Mouse (Mus musculus) c-Kit-positive CD71-negative TER-119-negative erythroid progenitor cells, embryonic 14.5 days (primary cell): ENCODE measurements around the gene Pln.
A peak's percentile ranks its signal among the peaks of the same experiment; 100 is the strongest.

Experiments used
- DNase-seq: peaks from one replicate; pipeline ENCODE4 v3.0.0-alpha.2; 2013; ENCODE audit warnings: low read depth

The Pln gene

DNA sequence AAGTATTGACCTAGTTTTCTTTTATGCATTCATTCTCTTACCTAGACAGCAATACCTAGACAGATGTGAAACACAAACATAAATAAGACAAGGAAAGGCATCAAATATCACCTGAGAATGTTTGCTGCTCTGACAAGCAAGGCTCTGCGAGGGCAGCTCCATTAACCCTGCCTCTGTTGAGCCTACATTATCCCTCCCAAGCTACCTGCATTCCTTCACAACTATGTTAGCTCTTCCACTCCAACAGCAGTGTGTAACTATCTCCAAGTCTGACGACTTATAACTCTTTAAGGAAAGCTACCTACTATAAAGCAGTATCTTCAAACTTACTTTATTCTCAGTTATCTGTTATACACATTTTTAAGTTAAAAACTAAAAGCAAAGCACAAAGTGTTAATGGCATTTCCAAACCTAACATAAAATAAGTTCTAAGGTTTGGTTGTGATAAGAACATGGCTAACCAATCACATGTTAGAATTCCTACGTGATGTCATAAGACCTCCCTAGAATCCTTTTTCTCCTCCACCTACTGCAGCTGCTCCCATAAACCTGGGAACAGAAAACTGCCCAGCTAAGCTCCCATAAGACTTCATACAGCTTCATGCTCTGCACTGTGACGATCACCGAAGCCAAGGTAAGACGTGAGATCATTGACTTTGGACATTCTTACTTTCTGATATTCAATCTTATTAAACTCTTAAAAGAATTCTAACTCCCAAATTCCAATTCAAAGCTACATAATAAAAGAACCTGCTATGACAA, at the start of gene Pln:
TSS of gene Pln (plus strand) at position 506 of the 762 bp plus-strand sequence.
- no peak for DNase-seq

DNA sequence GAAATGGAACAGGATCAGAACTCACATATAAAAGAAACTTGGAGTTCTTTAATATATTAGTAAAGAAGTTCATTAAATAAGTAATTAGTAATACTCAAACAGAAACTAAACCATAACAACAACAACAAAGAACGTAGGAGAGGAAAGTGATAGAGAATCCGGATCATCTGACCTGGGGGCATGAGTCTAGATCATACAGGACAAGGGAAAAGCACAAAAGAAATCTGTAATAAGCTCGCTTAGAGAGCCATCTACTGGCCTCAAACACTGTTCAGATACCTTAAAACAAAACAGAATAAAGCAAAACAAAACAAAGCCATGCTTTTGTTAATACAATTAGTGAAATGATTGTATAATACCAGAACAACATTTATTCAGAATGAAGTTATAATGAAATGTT, 31.6 kb upstream of the Pln start:
- no peak for DNase-seq

DNA sequence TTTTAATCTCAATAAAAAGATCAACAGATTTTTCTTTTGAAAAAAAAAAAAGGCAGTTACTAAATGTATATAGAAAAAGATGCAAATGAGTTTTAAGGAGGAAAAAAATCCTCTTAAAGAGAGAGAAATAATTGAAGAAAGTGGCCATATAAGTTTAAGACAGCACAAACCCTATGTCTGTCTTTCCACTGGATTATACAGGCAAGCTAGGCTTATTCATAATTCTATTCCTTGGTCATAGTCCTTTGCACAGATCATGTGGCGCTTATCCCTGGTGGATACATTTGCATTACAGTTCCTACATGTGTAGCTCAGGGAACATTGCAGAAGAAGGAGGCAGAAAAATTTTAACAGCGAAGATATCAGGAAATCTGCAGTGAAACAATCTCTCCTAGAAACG, 30.8 kb upstream of the Pln start:
- DNase-seq: no peak

DNA sequence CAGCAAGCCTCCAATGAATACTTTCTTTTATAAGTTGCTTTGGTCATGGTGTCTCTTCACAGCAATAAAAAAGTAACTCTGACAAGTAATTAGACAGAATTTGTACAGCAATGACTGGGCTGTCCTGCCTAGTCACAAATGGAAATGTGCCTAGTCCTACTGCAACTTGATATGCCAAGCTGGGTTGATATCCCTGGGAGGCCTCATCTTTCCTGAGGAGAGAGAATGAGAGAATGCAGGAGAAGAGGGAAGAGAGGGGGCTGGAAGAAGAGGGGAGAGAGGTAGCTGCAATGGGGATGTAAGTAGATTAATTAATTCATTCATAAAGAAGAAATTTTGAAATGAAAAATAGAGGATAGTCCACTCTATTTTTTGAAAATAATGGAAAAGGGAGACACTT, 14.1 kb upstream of the Pln start:
- no peak for DNase-seq

DNA sequence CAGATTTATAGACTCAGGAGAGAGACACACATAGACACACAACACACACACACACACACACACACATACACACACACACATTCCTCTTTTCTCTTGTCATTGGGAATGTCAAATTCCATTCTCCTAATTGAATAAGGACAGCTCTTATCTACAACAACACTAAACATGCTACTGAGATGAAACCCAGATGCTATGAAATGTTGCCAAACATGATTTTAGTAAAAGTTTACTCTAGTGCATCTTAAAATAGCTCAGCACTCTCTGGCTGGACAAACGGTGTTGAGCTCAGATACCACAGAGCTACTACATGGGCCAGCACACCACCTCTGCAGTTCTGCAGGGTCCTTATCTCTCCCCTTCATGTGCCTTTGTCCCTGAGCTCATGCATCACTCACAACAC, 12.8 kb upstream of the Pln start:
- no peak for DNase-seq

DNA sequence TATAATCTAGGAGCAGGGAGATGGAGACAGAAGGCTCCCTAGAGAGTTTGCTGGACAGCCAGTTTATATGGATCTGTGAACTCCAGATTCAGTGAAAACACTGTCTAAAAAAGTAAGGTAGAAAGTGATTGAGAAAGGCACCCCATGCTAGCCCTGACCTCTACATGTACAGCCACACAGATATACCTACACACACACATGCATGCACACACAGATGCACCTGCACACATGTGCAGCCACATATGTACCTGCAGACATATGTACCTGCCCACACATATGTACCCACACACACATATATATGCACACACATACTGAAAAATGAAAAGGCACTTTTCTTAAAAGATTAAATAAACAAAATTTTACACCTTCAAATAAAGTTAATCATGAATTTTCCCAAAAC, 11.1 kb upstream of the Pln start:
- DNase-seq: no peak

DNA sequence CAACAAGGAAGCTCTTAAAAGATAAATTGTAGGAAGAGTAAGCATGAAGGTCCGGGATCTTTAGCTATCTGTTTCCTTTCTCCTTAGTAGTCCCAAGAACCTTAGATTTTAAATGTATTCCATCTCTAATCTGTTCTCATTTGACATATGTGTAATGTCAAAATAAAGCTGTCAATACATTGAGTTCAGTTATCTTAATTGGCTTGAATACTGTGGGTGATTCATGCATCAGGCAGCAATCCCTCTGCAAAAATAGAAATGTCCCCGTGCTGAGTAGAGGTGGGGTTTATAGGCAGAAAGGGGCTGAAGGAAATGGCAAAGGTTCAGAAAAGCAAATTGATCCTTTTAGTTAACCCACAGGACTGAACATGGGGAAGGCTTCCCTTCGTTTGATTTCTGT, 8.2 kb upstream of the Pln start:
- no peak for DNase-seq

DNA sequence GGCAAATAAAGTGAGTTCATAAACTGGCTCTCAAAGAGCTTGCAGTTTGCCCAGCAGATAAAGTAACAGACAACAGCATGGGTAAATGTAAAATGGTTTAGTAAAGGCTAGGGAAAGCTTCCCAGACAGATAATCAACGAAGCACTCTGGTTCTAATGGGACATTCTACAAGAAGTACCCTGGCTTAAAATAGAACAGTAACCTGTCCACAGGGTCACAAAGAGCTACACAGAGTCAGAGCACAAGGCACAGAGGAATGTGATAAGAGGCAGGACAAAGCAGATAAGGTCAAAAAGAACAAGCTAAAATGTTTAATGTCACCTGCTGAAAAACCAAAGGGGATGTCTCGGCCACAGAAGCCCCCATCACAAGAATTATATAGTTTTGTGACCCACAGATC, 4.7 kb upstream of the Pln start:
- DNase-seq: no peak

DNA sequence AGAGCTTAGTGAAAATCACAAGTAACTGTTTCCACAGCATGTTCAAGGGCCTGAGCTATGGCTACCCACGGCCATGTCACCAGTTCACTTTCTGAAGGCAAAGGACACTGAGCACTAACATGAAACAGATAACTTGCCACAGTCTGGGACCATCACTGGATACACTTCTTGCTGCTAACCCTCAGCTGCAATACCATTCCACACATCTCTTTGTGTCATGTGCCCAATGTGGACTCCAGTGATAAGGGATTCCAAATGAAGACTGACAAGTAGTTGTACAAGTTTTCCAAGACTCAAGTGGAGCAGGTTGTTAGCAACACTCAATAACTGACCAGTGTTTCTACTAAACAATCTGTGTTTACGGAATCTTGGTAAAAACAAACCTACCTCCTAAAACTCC, 2.2 kb upstream of the Pln start:
- no peak for DNase-seq

DNA sequence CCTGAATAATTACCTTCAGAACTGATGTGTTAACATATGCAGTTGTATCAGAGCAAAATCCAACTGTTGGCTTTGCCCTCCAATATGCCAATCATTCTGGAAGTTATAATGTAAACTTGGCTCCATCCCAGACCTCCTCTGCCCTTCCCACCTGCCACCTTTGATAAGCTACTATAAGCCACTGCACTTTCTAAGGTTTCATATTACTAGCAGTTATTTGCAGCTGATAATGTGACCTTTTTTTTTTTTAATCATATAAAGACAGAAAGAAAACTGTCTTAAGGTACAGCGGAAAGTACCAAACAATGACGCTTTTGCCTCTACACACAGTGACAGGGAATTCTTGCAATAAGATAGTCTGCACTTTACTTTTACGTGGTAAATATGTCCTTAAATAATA, 1.5 kb upstream of the Pln start:
- DNase-seq: no peak

DNA sequence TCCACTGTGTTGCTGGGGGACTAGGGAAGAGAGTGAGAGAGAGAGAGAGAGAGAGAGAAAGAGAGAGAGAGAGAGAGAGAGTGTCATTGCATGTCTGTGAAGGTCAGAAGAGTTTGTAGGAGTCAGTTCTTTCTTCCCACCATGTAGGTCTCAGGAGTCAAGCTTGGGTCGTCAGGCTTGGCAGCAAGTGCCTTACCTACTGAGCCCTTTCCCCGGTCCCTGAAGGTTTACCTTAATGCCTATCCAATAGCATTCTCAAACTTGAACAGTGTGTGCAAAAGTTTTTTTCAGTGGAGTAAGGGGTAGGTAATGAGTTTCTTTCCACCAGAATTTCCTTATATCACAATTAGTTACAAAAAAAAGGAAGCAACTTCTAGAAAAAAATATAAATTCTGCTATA, 1.6 kb downstream of the Pln start:
- DNase-seq: no peak

DNA sequence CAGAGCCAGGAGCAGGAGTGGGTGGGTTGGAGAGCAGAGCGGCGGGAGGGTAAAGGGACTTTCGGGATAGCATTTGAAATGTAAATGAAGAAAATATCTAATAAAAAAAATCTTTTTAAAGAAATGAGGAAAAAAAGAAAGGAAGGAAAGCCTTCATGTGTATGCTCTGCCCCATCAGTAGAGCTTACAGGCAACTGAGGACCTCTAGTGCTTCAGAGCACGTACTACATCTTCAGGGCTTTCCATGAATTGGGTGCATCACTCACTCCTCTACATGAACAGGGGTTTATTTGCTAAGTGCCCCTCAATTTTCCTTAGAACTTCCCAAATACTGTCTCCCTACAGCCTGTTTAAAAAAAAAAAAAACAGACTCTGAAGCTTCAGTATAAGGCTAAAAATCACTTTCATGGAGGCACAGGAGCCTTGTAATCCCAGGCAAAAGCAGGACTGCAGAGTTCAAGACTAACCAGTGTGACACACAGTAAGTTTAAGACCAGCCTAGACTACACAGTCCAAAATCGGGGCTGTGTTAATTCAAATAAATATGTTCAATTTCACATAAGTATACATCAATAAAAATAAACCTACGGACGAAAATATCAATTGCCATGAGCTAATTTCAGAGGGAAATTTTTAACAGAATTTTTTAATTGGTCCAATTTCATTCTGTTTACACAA, 4.0 kb downstream of the Pln start:
- DNase-seq: no peak

DNA sequence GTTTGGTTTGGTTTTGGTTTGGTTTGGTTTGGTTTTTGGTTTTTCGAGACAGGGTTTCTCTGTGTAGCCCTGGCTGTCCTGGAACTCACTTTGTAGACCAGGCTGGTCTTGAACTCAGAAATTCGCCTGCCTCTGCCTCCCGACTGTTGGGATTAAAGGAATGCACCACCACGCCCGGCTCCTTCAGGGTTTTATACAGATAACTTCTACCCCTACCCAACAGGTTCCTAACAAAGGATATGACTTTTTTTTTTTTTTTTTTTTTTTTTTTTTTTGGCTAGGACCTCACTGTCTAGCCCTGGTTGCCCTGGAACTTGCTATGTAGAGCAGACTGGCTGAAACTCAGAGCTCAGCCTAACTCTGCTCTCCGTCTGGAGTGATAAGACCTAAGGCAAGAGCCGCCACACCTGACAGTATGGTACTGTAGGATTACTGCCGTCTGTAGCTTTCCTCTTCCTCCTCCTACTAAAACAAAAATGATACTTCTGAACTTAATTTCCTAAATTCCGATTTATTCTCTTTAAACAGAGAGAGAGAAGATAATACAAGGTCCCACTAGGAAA, 4.8 kb downstream of the Pln start:
- no peak for DNase-seq

DNA sequence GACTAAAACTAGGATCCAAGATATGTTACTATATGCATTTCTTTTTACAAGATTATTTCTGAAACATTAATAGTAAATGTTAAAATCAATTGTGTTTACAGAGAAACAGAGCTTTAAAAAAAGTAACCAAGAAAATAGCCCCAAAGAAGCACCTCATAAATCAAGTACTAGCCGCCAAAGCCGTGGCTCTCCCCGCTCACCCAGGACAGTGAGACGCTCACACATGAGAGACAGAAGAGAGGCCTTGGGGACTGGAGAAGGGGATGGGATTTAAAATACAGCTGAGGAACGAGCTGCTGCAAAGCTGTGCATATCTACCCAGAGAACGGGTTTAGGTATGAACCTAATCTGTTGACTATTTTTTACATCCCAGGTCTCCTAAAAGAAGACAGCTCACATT, 5.9 kb downstream of the Pln start:
- DNase-seq: no peak

DNA sequence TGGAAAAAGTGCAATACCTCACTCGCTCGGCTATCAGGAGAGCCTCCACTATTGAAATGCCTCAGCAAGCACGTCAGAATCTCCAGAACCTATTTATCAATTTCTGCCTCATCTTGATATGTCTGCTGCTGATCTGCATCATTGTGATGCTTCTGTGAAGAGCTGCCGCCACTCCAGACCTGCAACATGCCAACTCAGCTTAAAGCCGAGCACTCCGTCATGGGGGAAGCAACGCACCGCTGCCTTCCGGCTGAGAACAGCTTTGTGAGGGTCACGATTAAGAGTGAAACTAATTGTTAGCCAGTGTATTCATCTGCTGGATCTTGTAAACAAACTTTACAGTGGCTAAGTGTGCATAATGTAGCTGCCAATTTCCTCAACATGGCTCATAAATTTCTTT, 6.4 kb downstream of the Pln start:
- no peak for DNase-seq

DNA sequence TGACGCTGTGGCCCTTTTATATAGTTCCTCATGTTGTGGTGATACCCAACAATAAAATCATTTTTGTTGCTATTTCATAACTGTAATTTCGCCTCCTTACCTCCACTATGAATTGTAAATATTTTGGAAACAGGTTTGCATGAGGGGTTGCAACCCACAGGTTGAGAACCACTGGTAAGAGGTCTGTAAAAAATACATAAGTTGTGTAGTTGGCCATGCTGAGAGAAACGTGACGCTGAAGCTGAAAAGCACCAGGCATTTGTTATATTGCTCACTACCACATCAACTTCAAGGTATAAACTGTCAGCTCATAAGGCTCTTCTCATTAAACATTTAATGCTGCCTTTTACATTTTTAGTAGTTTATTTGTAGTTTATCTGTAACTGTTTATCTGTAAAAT, 8.0 kb downstream of the Pln start:
- DNase-seq: no peak

DNA sequence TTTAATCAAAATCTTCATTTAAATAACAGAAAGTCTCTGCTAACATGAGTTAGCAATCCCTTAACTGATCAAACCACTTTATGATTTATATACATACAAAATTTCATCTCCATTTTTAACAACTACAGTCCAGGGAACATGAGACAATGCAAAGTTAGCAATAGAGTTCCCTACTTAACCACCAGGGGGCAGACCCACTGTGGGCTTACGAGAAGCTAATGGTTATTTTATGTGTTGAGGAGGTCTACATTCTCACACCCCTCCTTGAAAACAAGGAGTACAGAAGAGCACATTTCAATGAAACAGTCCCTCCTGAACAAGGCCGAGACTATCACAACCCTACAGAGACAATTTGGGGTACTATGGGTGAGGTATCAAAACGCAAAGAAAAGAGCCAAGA, 9.0 kb downstream of the Pln start:
- DNase-seq: peak; percentile 53

DNA sequence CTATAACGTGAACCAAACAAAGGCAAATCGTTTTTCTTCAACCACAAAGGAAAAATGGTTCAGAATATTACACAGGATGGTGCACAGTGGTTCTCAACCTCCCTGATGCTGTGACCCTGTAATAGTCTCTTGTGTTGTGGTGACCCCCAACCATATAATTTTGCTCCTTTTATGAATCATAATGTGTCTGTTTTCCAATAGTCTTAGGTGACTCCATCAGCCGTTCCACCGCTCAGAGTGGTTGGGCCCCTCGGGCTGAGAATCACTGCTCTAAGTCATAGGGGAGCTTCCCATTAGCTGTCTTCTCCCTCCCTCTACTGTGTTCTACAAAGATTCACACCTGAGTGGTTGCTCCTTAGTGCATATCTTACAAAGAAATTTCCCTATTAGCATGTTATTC, 9.4 kb downstream of the Pln start:
- DNase-seq: no peak

DNA sequence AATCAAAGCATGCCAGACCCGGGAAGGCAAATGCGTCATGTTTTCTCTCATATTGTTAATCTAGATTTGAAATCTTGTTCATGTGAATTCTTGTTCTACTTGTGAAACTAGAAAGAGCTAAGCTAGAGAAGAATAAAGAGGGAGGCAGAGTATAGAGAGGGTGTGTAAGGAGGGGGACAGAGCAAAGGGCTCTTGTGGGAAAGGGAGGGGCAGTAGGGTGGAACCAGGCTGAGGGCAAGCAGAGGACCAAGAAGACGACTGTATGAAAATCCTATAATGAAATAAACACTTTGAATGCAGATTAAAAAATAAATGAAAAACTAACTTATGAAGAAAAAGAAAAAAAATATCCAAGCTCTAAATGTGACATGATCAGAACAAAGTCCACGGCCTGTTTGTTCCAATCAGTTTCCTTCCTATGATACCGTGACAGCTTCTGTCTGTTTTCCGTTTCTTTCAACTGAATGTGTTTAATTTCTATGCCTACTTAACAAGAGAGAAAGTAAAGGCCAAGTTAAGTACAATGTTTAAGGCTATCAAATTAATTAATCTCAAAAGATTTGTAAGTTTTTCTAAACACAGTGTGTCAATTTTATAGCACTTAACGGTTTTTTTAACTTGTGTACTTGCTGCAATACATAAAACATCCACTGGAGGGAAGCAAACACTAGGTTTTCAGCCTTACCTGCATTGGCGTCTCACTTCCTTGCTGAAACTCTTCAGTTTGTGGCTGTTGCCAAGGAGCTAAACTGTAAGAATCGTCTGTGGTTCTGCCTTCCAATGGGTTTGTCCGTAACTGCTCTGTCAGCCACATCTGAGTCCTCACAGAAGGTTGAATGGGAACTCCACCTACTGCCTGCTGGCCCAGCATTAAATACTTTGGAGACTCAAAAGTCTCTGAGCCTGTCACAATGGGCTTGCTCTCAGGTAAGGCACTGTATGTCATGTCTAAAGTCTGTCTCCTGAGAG, 10.6 kb downstream of the Pln start:
- DNase-seq: peak; percentile 78

DNA sequence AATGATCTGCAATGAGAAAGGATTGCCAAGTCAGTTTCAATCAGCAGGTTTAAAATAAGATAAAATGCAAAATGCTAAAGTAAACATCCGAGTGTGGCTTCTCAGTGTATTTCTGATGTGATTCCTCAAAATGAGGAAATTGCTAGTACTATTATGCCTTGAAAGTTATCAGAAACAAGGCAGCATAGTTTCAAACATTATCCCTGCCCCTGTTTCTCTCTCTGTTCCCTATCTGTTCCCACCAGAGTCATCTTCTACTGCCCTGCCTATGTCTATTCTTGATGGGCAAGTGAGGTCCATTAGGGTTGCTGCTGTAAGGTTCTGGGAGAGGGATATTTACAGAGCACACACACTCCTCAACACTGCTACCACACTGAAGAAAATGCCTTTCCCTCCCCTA, 11.8 kb downstream of the Pln start:
- DNase-seq: no peak

DNA sequence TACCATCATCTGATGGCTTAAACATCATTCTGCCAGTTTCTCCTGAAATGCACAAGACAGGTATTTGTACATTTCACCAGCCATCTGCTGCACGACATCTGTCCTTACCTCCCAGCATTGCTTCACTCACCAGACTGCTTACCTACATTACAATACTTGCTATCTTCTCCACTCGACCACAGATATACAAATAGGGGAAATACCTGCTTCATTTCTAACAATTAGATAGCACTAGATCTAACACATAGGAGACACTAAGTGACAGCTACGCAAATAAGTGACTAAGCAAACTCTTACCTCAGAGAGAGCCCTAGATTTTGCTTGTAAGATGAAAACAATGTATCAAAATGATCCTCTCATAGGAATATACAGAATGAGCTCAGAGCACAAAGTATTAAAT, 16.2 kb downstream of the Pln start:
- DNase-seq: no peak

DNA sequence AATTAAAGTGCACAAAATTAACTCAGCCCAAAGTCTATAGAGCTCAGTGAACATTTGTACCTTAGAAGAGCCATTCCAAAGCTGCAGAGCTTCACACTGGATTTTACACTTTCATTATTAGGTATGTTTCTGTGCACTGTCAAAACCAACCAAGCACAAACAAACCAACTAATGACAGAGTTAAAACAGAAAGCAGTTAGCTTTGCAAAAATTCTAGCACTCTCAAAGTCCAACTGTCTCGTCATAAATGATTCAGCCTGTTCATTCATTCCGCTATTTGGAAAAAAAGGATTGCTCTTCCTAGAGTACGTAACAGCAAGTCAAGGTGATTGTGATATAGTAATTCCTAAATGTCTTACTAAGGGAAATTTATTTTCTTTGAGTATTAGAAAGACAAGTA, 21.5 kb downstream of the Pln start:
- no peak for DNase-seq

DNA sequence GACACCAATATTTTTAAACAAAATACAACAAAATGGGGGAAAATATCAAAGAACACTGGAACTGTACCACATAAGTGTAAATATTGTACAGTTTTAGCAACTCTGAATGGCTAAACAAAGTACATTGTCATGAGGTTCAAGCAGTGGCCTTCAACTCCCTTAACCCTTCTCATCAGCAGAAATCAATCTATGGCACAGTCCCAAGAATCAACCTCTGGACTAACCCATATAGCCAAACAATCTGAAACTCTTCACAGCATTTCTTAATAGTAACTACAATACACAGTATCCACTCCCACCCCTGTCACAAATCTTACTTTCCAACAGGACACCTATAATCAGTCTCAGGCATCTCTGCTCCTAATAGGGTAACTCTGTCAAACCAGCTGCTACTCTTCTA, 26.8 kb downstream of the Pln start:
- no peak for DNase-seq
